Mouse (Mus musculus): ENCODE results near the gene Tpk1.

DNA sequence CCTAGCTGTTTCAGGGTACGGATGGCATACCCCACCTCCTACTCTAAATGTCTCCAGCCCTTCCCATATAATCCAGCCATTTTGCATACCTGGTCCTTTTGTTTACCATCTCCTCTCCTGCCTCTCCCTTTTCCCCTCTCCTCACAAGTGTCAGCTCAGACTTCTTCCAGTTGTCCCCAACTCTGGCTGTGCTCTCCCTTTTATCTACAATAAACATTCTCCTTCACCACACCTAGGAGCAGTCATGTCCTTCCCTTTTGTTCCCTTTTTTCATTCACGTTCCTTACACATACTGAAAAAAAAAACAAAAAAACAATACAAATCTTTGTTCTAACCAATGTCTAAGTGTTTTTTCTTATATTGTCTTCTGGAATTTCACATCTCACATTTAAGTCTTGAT, 1.6 kb upstream of the Tpk1 start:
- TF ChIP-seq GATA1 (IDR thresholded peaks at IDR 0.05; ENCODE audit: low read length) (no peak), TAL1 (IDR thresholded peaks at IDR 0.05; ENCODE audit: low read length) (no peak)

Data from erythroblast, embryonic 14.5 days (primary cell).